Mouse (Mus musculus) lung, adult 2 months (tissue): ENCODE measurements around the gene Nmnat2. TPM values are rescaled to one million over a fixed set of nuclear protein-coding genes. Genes with fewer than 3 reads are reported as not detected.

Source experiments
- DNase-seq: peaks from one replicate; pipeline ENCODE4 v3.0.0; 2022
- H3K4me1 ChIP-seq: fragments of 200-500 bp; 2 replicates; pipeline ENCODE4 v1.6.1; 2011; ENCODE audit warnings: low read length; ENCODE audit not compliant: control insufficient read depth, insufficient read depth
- H3K4me3 ChIP-seq: fragments of 200-500 bp; replicated peaks from 2 replicates; pipeline ENCODE3; 2011; ENCODE audit warnings: low read depth, mild to moderate bottlenecking, control low read depth, low read length; ENCODE audit errors: extremely low read depth
- CTCF ChIP-seq: fragments of 200-500 bp; IDR thresholded peaks from 2 replicates; pipeline ENCODE4 v1.5.1; 2011; ENCODE audit warnings: mild to moderate bottlenecking, low read length, control low read depth; ENCODE audit not compliant: insufficient read depth
- POLR2A ChIP-seq: fragments of 200-500 bp; IDR thresholded peaks from 2 replicates; pipeline ENCODE4 v1.6.1; 2011; ENCODE audit warnings: low read depth, mild to moderate bottlenecking, control low read depth, low read length, borderline replicate concordance; ENCODE audit errors: extremely low read depth
- WGBS: fragments of 180-500 bp; shearing (Covaris S2); methylation state at CpG from one replicate; pipeline ENCODE4 v1.1.7; 2018; 5-methylcytosine and 5-hydroxymethylcytosine counted together
- polyA plus RNA-seq: library from polyadenylated mRNA; depleted of rRNA; stranded (reverse); fragments of >200 nt; gene quantifications from 2 replicates; pipeline ENCODE4 v1.2.3, GENCODE M21; 2012; rRNA removed

Gene Nmnat2
- polyA plus RNA-seq, 1 experiment, result 7.6 TPM

DNA sequence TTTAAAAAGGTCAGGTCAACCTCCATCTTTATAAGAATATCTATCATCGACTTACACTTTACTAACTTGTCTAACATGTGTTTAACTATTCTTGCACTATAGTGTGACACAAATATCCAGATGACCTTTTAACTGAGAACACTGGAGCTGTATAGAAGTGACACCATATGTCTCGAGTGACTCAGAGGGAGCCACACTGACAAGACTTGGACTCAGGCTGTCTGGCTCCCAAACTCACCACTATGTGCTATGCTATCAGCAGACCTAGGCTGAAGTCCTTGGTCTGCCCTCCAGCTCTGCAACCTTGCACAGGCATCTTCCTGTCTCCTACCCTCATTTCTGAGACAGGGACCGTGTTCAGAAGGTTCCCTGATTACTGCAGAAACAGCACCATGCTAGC is 209.0 kb downstream of the Nmnat2 start:
- no peaks in the 10 kb centered on the region for H3K4me1 ChIP-seq
- H3K4me3 ChIP-seq, result no peak overlapping the region
- TF ChIP-seq POLR2A, result no peak
- no peak for TF ChIP-seq CTCF
- DNase-seq, result no peak
- WGBS, result 66% methylated on average over 3 of the region's 3 CpGs

DNA sequence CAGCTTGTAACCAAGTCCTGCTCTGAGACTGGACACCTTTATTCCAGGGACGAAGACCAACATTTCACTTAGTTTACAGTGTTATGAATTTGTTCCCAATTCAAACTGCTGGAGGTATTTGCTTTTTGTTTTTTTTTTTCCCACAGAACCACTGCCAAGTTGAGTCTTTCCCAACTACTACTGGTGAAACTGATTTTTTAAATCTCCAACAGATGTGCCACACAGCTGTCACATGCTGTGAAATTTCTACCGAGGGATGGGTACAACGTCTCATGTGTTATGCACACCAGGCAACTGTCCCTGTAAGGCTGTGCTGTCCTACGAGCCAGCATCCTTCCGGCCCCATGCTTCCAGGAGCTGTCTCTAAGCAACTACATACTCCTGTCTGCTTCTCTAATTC is 213.5 kb downstream of the Nmnat2 start:
- H3K4me1 ChIP-seq, result peaks cover 6% of the 10 kb centered on the region
- 66% methylated on average over 5 of the region's 5 CpGs for WGBS
- DNase-seq, result no peak
- TF ChIP-seq POLR2A, result no peak
- TF ChIP-seq CTCF, result no peak
- H3K4me3 ChIP-seq, result no peak overlapping the region

Other genes with a start within 250 kb of the Nmnat2 start
- 0.16 and 0.46 TPM in 2 replicates for gene Apobec4, start 204.4 kb upstream of the Nmnat2 start, polyA plus RNA-seq
- gene Rgl1, start 188.6 kb upstream of the Nmnat2 start, polyA plus RNA-seq, result 26.5 and 35.7 TPM in 2 replicates
- gene Arpc5, start 188.5 kb upstream of the Nmnat2 start, polyA plus RNA-seq, result 90.4 and 99.5 TPM in 2 replicates
- 10.8 and 14.4 TPM in 2 replicates for gene Ncf2, start 154.8 kb upstream of the Nmnat2 start, polyA plus RNA-seq
- 25.8 and 31.6 TPM in 2 replicates for gene Smg7, start 52.3 kb upstream of the Nmnat2 start, polyA plus RNA-seq
- 36.4 and 37.5 TPM in 2 replicates for gene Lamc2, start 231.5 kb downstream of the Nmnat2 start, polyA plus RNA-seq